Mouse (Mus musculus): ENCODE results near the gene Serpina1d.
"Not testable (repeated sequence)": the region's sequence is repeated elsewhere in the genome, so short reads cannot be mapped to it uniquely, and the experiment has no call there.

DNA sequence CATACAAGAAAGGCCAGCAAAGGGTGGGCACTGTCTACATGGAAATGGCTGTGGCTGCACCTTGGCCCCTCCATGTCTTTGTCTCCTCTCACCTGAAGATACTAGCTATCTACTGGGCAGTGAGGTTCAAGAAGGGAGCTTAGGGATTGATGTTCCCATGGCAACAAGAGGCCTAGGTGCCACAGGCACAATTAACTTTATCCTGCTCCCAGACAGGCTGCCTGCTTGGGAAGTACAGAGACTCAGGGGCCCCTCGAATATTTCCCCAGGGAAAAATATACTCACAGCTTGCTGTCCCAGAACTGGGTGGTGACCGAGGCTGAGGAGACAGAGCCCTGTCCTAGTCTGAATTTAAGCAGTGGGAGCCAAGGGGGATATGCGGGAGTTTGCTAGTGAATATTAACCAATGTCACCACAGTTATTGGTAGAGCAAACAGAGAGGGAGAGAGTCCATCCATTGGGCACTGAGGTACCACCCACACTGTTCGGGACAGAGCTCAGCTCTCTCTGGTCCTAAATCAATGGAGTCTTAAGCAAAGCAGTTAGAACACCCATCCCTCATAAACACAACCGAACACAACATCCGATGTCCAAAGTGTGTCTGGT, at the start of gene Serpina1d:
- TF ChIP-seq CTCF (IDR thresholded peaks at IDR 0.05; ENCODE audit: borderline replicate concordance, insufficient read depth, low read depth, low read length); POLR2A (IDR thresholded peaks at IDR 0.05; ENCODE audit: borderline replicate concordance, insufficient read depth, low read length): not testable (repeated sequence)

Data from cerebellum, adult 2 months (tissue).